Mouse (Mus musculus): ENCODE results near the gene Dop1b. TPM values are rescaled to one million over a fixed set of nuclear protein-coding genes. Genes with fewer than 3 reads are reported as not detected.

Gene Dop1b
- polyA plus RNA-seq, 1 experiment from 2014 or later = 41.0 TPM

DNA sequence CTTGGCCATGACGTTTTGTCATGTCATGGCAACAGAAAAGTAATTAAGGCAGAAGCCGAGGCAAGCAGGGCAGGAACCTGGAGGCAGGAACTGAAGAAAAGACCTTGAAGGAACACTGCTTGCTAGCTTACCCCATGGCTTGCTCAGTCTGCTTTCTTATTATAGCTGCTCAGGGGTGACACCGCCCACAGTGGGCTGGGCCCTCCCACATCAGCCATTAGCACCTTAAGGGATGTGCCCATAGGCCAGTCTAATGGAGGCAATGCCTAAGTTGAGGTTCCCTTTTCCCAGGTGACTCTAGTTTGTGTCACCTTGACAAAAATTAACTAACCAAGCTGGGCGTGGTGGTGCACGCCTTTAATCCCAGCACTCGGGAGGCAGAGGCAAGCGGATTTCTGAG lies 4.6 kb upstream of the Dop1b start:
- Histone ChIP-seq H3K36me3 (ENCODE audit: control insufficient read depth, insufficient read depth, low read length) (no peaks in the 10 kb centered on the region), H3K9ac (ENCODE audit: low read depth, low read length) (no peak overlapping the region), H3K27ac (ENCODE audit: low read length) (no peak overlapping the region), H3K4me3 (ENCODE audit: low read depth, low read length) (no peak overlapping the region), H3K4me2 (ENCODE audit: low read length) (no peak overlapping the region), H3K4me1 (ENCODE audit: control insufficient read depth, insufficient read depth, low read length) (no peaks in the 10 kb centered on the region), H3K27me3 (ENCODE audit: control insufficient read depth, insufficient read depth, low read depth, low read length) (no peaks in the 10 kb centered on the region), H3K9me3 (replicated peaks; ENCODE audit: control insufficient read depth, low read length, poor library complexity, severe bottlenecking) (no peaks in the 10 kb centered on the region)
- WGBS = 93% methylated on average over 7 of the region's 7 CpGs
- ATAC-seq = no peak

DNA sequence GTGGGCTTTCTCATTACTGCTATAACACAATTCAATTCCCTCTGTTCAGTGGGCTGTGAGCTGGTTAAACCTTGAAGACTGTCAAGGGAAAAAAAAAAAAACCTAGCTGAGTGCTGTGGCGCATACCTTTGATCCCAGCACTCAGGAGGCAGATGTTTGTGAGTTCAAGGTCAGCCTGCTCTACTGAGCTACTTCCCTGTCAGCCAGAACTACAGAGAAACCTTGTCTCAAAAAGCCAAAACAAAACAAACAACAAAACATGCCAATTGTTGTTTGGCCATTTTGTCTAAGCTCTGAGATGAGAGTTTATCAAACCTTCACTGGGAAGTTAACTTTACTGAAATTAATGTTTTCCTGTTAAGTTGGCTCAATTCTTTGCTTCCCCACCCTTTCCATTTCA lies 2.5 kb upstream of the Dop1b start:
- no peak for ATAC-seq
- no peaks in the 10 kb centered on the region for H3K36me3 ChIP-seq (ENCODE audit: control insufficient read depth, insufficient read depth, low read length)
- no peaks in the 10 kb centered on the region for H3K9me3 ChIP-seq (replicated peaks; ENCODE audit: control insufficient read depth, low read length, poor library complexity, severe bottlenecking)
- H3K9ac ChIP-seq (ENCODE audit: low read depth, low read length) = no peak overlapping the region
- WGBS = 94% methylated on average over 1 of the region's 1 CpGs
- H3K27ac ChIP-seq (ENCODE audit: low read length) = no peak overlapping the region
- H3K4me2 ChIP-seq (ENCODE audit: low read length) = no peak overlapping the region
- no peaks in the 10 kb centered on the region for H3K27me3 ChIP-seq (ENCODE audit: control insufficient read depth, insufficient read depth, low read depth, low read length)
- H3K4me1 ChIP-seq (ENCODE audit: control insufficient read depth, insufficient read depth, low read length) = peaks cover 15% of the 10 kb centered on the region
- H3K4me3 ChIP-seq (ENCODE audit: low read depth, low read length) = no peak overlapping the region

DNA sequence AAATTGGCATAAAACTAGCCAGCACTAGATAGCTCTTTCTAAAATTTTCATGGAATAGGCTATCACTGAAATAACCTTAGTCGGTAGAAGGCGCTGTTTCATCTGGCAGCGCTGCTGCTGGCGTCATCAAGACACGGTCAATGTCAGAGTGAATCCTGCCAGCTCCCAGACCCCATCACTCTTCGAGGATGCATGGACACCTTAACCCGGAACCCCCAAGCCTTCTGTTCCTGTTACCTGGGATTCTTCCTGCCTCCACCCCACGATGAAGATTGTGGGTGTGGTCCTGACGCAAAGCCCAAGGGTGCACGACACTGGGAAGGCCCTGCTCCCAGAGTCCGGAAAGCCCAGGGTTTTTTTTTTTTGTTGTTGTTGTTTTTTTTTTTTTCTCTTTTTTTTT lies 780 bp upstream of the Dop1b start:
- ATAC-seq = peak; percentile 57
- peaks cover 22% of the 10 kb centered on the region for H3K4me1 ChIP-seq (ENCODE audit: control insufficient read depth, insufficient read depth, low read length)
- H3K4me2 ChIP-seq (ENCODE audit: low read length) = peak overlapping the region; percentile 54
- peak overlapping the region; percentile 63 for H3K9ac ChIP-seq (ENCODE audit: low read depth, low read length)
- peak overlapping the region; percentile 75 for H3K27ac ChIP-seq (ENCODE audit: low read length)
- WGBS = under 1% methylated on average over 11 of the region's 11 CpGs
- peak overlapping the region; percentile 85 for H3K4me3 ChIP-seq (ENCODE audit: low read depth, low read length)
- no peaks in the 10 kb centered on the region for H3K27me3 ChIP-seq (ENCODE audit: control insufficient read depth, insufficient read depth, low read depth, low read length)
- H3K9me3 ChIP-seq (replicated peaks; ENCODE audit: control insufficient read depth, low read length, poor library complexity, severe bottlenecking) = no peaks in the 10 kb centered on the region
- H3K36me3 ChIP-seq (ENCODE audit: control insufficient read depth, insufficient read depth, low read length) = no peaks in the 10 kb centered on the region

DNA sequence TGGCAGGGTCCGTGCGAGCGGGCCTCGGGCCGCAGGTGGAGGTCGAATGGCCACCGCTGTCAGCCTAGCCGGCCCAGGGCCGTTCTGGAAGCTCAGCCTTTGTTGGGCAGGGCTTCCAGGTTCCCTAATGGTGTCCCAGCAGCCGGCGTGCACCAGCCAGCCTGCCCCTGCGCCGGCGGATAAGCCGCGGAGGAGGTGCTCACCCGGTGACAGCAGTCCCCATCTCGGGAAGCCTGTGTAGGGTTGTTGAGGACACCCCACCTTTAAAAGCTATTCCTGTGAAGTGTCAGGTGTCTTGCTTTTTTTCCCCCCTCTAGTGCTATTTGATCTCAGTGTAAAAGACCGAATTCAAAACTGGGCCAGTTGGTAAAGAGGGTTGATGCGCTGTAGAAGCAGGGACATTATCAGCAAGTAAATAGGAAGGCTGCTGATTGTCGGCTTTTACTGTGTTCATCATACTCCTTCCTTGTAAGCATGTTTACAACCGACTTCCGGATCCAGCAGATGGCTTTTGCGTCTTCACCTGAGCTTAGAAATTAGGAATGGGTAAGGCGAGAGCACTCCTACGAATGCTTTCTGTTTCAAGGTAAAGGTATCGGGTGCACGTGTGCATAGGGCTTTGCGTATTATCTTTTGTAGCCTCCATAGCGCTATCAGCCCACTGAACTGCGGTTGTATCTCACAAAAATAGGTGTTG lies 633 bp downstream of the Dop1b start:
- WGBS = 8% methylated on average over 31 of the region's 31 CpGs
- H3K9me3 ChIP-seq (replicated peaks; ENCODE audit: control insufficient read depth, low read length, poor library complexity, severe bottlenecking) = no peaks in the 10 kb centered on the region
- no peaks in the 10 kb centered on the region for H3K27me3 ChIP-seq (ENCODE audit: control insufficient read depth, insufficient read depth, low read depth, low read length)
- peak overlapping the region; percentile 81 for H3K27ac ChIP-seq (ENCODE audit: low read length)
- H3K4me2 ChIP-seq (ENCODE audit: low read length) = peak overlapping the region; percentile 54
- H3K4me3 ChIP-seq (ENCODE audit: low read depth, low read length) = peak overlapping the region; percentile 85
- ATAC-seq = no peak
- 0 out of 2 replicates have a peak, but pooled peaks cover under 1% of the 10 kb centered on the region for H3K36me3 ChIP-seq (ENCODE audit: control insufficient read depth, insufficient read depth, low read length)
- H3K4me1 ChIP-seq (ENCODE audit: control insufficient read depth, insufficient read depth, low read length) = peaks cover 22% of the 10 kb centered on the region
- peak overlapping the region; percentile 88 for H3K9ac ChIP-seq (ENCODE audit: low read depth, low read length)

DNA sequence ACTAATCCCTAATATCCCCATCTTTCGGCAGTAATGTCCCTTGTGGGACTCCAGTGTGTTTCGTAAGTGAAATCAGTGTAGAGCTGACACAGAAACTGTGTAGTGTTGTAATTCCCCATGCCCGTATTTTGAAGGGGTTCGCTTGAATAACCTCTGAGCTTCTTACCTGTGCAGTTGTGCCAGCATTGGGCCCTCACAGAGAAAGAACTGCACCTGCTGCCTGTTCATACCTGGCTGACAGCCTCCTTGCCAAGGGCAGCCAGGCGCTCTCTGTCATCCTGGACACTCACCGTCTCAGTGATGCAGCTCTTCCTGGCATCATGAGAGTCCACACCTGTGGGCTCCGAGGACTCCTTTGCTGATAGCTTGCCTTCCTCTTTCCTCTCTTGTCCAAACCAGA lies 1.3 kb downstream of the Dop1b start:
- H3K9ac ChIP-seq (ENCODE audit: low read depth, low read length) = peak overlapping the region; percentile 88
- no peak overlapping the region for H3K27ac ChIP-seq (ENCODE audit: low read length)
- 72% methylated on average over 7 of the region's 7 CpGs for WGBS

DNA sequence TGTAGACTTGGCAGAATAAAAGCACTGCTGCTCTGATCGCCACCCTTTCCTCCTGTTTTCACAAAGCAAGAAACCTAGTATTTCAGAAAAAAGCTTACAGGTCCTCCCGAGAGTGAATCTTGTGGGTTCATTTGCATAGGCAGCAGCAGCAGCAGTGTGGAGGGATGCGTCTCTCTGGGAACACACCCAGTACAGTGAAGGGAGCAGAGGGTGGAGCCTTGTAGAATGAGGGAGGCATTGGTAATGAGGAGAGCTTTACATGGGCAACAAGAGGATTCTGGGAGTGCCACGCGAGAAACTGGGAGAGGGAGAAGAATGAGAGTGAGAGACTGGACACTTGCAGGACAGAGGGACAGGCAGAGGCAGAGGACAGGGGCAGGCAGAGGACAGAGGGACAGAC lies 2.7 kb downstream of the Dop1b start:
- H3K27me3 ChIP-seq (ENCODE audit: control insufficient read depth, insufficient read depth, low read depth, low read length) = no peaks in the 10 kb centered on the region
- no peak overlapping the region for H3K4me3 ChIP-seq (ENCODE audit: low read depth, low read length)
- 18% methylated on average over 5 of the region's 5 CpGs for WGBS
- ATAC-seq = no peak
- H3K27ac ChIP-seq (ENCODE audit: low read length) = no peak overlapping the region
- peak overlapping the region; percentile 14; the same call in 1 of the 2 replicates for H3K4me2 ChIP-seq (ENCODE audit: low read length)
- H3K36me3 ChIP-seq (ENCODE audit: control insufficient read depth, insufficient read depth, low read length) = 0 out of 2 replicates have a peak, but pooled peaks cover 2% of the 10 kb centered on the region
- peaks cover 22% of the 10 kb centered on the region for H3K4me1 ChIP-seq (ENCODE audit: control insufficient read depth, insufficient read depth, low read length)
- H3K9ac ChIP-seq (ENCODE audit: low read depth, low read length) = no peak overlapping the region
- no peaks in the 10 kb centered on the region for H3K9me3 ChIP-seq (replicated peaks; ENCODE audit: control insufficient read depth, low read length, poor library complexity, severe bottlenecking)

More for the DNA sequence above, 1.3 kb downstream of the Dop1b start:
- Histone ChIP-seq H3K4me2 (ENCODE audit: low read length) (peak overlapping the region; percentile 54), H3K4me1 (ENCODE audit: control insufficient read depth, insufficient read depth, low read length) (peaks cover 22% of the 10 kb centered on the region), H3K36me3 (ENCODE audit: control insufficient read depth, insufficient read depth, low read length) (0 out of 2 replicates have a peak, but pooled peaks cover 2% of the 10 kb centered on the region), H3K4me3 (ENCODE audit: low read depth, low read length) (peak overlapping the region; percentile 85), H3K9me3 (replicated peaks; ENCODE audit: control insufficient read depth, low read length, poor library complexity, severe bottlenecking) (no peaks in the 10 kb centered on the region), H3K27me3 (ENCODE audit: control insufficient read depth, insufficient read depth, low read depth, low read length) (no peaks in the 10 kb centered on the region)
- no peak for ATAC-seq

DNA sequence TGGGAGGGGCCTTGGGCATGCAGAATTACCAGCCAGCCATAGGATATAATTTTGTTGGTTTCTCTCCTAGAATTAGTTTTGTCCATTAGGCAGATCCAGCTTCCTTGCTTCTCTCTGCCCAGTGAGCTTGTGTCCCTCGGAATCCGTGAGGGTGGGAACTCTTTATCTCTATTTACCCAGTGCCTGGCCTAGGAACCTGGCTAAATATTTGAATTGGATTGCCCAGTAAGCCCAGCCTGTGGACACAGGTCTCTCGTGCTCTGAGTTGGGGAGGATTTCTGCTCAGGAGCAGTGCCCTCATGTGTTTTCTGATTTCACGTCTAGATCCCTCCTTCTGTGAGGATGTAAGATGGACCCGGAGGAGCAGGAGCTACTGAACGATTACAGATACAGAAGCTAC lies 4.1 kb downstream of the Dop1b start:
- Histone ChIP-seq H3K27me3 (ENCODE audit: control insufficient read depth, insufficient read depth, low read depth, low read length) (no peaks in the 10 kb centered on the region), H3K36me3 (ENCODE audit: control insufficient read depth, insufficient read depth, low read length) (0 out of 2 replicates have a peak, but pooled peaks cover 2% of the 10 kb centered on the region), H3K9me3 (replicated peaks; ENCODE audit: control insufficient read depth, low read length, poor library complexity, severe bottlenecking) (no peaks in the 10 kb centered on the region), H3K4me3 (ENCODE audit: low read depth, low read length) (no peak overlapping the region), H3K4me2 (ENCODE audit: low read length) (no peak overlapping the region), H3K27ac (ENCODE audit: low read length) (no peak overlapping the region), H3K4me1 (ENCODE audit: control insufficient read depth, insufficient read depth, low read length) (peaks cover 22% of the 10 kb centered on the region), H3K9ac (ENCODE audit: low read depth, low read length) (no peak overlapping the region)
- 88% methylated on average over 6 of the region's 6 CpGs for WGBS
- ATAC-seq = no peak

DNA sequence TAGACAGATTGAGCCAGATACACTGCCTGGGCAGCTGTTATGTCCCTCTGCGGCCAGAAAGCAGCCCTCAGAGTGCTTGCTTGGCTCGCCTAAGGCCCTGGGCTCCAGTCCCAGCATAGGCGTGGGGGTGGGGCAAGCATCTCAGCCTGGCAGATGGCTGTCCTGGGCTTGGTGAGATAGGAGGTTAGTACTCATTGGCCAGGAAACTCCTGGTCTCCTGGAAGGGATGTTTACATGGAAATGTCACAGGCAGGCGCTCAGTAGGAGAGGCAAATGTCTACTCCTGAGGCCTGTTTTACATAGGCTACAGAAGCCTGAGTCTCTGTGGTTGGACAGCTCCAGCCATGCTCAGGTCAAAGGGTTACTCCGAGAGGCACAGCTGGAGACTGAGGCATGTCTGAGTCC lies 5.6 kb downstream of the Dop1b start:
- H3K4me1 ChIP-seq (ENCODE audit: control insufficient read depth, insufficient read depth, low read length) = peaks cover 22% of the 10 kb centered on the region
- H3K4me3 ChIP-seq (ENCODE audit: low read depth, low read length) = no peak overlapping the region
- peak; percentile 15; the same call in 1 of the 2 replicates for ATAC-seq
- H3K4me2 ChIP-seq (ENCODE audit: low read length) = no peak overlapping the region
- H3K9ac ChIP-seq (ENCODE audit: low read depth, low read length) = no peak overlapping the region
- H3K9me3 ChIP-seq (replicated peaks; ENCODE audit: control insufficient read depth, low read length, poor library complexity, severe bottlenecking) = no peaks in the 10 kb centered on the region
- no peaks in the 10 kb centered on the region for H3K27me3 ChIP-seq (ENCODE audit: control insufficient read depth, insufficient read depth, low read depth, low read length)
- H3K36me3 ChIP-seq (ENCODE audit: control insufficient read depth, insufficient read depth, low read length) = 0 out of 2 replicates have a peak, but pooled peaks cover 2% of the 10 kb centered on the region
- WGBS = 24% methylated on average over 5 of the region's 5 CpGs
- H3K27ac ChIP-seq (ENCODE audit: low read length) = no peak overlapping the region

DNA sequence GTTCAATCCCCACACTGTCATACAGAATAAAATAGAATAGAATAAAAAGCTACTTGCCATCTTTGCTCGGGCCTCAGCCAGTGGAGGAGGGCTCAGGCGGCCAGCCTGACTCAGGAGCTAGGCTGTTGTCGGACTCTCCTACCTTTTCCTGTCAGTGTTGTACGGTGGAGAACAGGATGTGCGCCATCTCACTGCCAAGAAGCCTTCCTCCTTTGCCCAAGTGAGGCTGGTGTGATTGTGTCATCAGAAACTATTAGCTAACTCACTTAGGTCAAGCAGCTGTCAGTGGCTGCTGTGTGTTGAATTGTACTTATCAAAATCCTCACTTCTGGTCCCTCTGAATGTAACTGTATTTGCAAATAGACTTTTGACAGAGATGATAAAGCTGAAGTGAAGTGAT lies 10.1 kb downstream of the Dop1b start:
- no peaks in the 10 kb centered on the region for H3K27me3 ChIP-seq (ENCODE audit: control insufficient read depth, insufficient read depth, low read depth, low read length)
- H3K27ac ChIP-seq (ENCODE audit: low read length) = no peak overlapping the region
- H3K9me3 ChIP-seq (replicated peaks; ENCODE audit: control insufficient read depth, low read length, poor library complexity, severe bottlenecking) = no peaks in the 10 kb centered on the region
- H3K4me3 ChIP-seq (ENCODE audit: low read depth, low read length) = no peak overlapping the region
- H3K9ac ChIP-seq (ENCODE audit: low read depth, low read length) = no peak overlapping the region
- no peak for ATAC-seq
- no peaks in the 10 kb centered on the region for H3K4me1 ChIP-seq (ENCODE audit: control insufficient read depth, insufficient read depth, low read length)
- WGBS = 92% methylated on average over 5 of the region's 5 CpGs
- H3K4me2 ChIP-seq (ENCODE audit: low read length) = no peak overlapping the region
- peaks cover 5% of the 10 kb centered on the region; the same call in 1 of the 2 replicates for H3K36me3 ChIP-seq (ENCODE audit: control insufficient read depth, insufficient read depth, low read length)
